Mouse (Mus musculus) CD8-positive naive resting alpha-beta T cell, adult 2 months (primary cell): Measurements from ENCODE around the gene Ckmt2.
A peak's percentile ranks its signal among the peaks of the same experiment; 100 is the strongest.

Experiments used
- DNase-seq, 2 experiments: peaks; one replicate each; pipeline ENCODE4 v3.0.0; 2022; ENCODE audit warnings: low read depth in 2 of 2, low spot score in 2 of 2

The Ckmt2 gene

GRCm38 (mm10) chr13:91876741-91877349 lies at the start of gene Ckmt2:
Gene Ckmt2, minus strand, starts transcription at chr13:91876885.
- no peak for DNase-seq

- DNase-seq, result no peak
Measured at GRCm38 (mm10) chr13:91921010-91921409, 44.3 kb upstream of the Ckmt2 start.

GRCm38 (mm10) chr13:91918764-91919163 lies 42.1 kb upstream of the Ckmt2 start:
- no peak for DNase-seq

- DNase-seq, result no peak
Measured at GRCm38 (mm10) chr13:91917835-91918234, 41.1 kb upstream of the Ckmt2 start.

GRCm38 (mm10) chr13:91916308-91916707 lies 39.6 kb upstream of the Ckmt2 start:
- no peak for DNase-seq

GRCm38 (mm10) chr13:91915582-91916239 lies 39.0 kb upstream of the Ckmt2 start:
- no peak for DNase-seq

GRCm38 (mm10) chr13:91915192-91915581 lies 38.5 kb upstream of the Ckmt2 start:
- no peak for DNase-seq

- no peak for DNase-seq
Measured at GRCm38 (mm10) chr13:91911652-91912051, 35.0 kb upstream of the Ckmt2 start.

- no peak for DNase-seq
Measured at GRCm38 (mm10) chr13:91911211-91911610, 34.5 kb upstream of the Ckmt2 start.

GRCm38 (mm10) chr13:91908202-91908980 lies 31.7 kb upstream of the Ckmt2 start:
- DNase-seq, result peak; percentile 14 to 31

GRCm38 (mm10) chr13:91906338-91906737 lies 29.7 kb upstream of the Ckmt2 start:
- DNase-seq, result no peak

- no peak for DNase-seq
Measured at GRCm38 (mm10) chr13:91896476-91896875, 19.8 kb upstream of the Ckmt2 start.

GRCm38 (mm10) chr13:91893132-91893531 lies 16.4 kb upstream of the Ckmt2 start:
- peak in 1 of 2 experiments; percentile 11 for DNase-seq

GRCm38 (mm10) chr13:91890031-91890619 lies 13.4 kb upstream of the Ckmt2 start:
- no peak for DNase-seq

GRCm38 (mm10) chr13:91884714-91885386 lies 8.2 kb upstream of the Ckmt2 start:
- DNase-seq, result no peak

- DNase-seq, result peak in 1 of 2 experiments; percentile 6
Measured at GRCm38 (mm10) chr13:91881837-91882480, 5.3 kb upstream of the Ckmt2 start.

GRCm38 (mm10) chr13:91880256-91880655 lies 3.6 kb upstream of the Ckmt2 start:
- no peak for DNase-seq

- no peak for DNase-seq
Measured at GRCm38 (mm10) chr13:91877996-91878395, 1.3 kb upstream of the Ckmt2 start.

- DNase-seq, result no peak
Measured at GRCm38 (mm10) chr13:91877350-91877749, 665 bp upstream of the Ckmt2 start.

GRCm38 (mm10) chr13:91875581-91875980 lies 1.1 kb downstream of the Ckmt2 start:
- no peak for DNase-seq

- DNase-seq, result no peak
Measured at GRCm38 (mm10) chr13:91874565-91874964, 2.1 kb downstream of the Ckmt2 start.
